Mouse (Mus musculus): Measurements from ENCODE around the gene Ngfr.

DNA sequence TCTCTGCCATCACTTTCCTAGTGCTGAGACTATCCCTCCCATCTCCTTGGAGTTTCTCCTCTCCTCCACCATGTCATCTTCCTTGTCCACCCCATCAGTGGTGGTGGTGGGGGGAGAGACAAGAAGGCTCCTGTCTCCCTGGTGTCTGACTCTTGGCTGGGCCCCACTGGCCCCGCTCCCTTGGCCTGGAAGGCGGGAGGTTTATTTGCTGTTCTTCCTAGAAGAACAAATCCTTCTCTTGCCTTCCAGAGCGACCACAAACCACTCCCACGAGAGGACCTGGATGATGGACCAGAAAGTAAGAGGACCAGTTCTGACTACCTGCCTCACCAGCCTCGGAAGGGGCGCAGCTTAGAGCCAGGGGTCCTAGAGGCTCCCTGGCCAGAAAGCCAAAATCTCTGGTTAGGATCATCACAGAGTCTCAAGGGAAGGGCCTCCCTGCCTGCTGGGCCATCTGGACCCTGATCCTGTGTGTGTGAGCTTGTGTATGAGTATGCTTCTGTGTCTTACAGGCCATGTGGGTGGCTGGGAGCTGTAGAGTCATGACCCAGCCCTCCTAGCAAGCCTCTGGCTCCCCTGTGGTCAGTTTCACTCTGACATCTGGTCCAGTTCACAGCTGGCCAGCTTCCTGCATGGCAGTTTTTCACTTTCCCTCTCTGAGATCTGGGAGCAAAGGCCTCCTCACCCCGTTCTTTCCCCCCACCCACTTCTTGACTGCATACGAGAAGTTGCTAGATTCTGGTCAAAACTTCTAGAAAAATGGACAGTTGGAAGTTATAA lies 19.4 kb downstream of the Ngfr start:
- TF ChIP-seq TCF12 (IDR thresholded peaks at IDR 0.05; ENCODE audit: insufficient read depth, poor library complexity, severe bottlenecking) (no peak), MYOG (IDR thresholded peaks at IDR 0.05; ENCODE audit: control insufficient read depth in 1 of 3, insufficient read depth in 1 of 3, insufficient read length in 2 of 3, low read depth in 2 of 3) (no peak), REST (IDR thresholded peaks at IDR 0.05; ENCODE audit: insufficient read depth, insufficient read length) (no peak), POLR2AphosphoS2 (IDR thresholded peaks at IDR 0.05; ENCODE audit: insufficient read length, low read depth) (no peak), SRF (IDR thresholded peaks at IDR 0.05; ENCODE audit: control insufficient read depth, insufficient read length, low read depth) (no peak), MAX (IDR thresholded peaks at IDR 0.05; ENCODE audit: low read depth) (no peak), E2F4 (IDR thresholded peaks at IDR 0.05; ENCODE audit: insufficient read depth) (no peak)
